Mouse (Mus musculus): ENCODE results near the gene Olfr1099. TPM values are rescaled to one million over a fixed set of nuclear protein-coding genes. Genes with fewer than 3 reads are reported as not detected.

The Olfr1099 gene
- not detected for total RNA-seq (2021)
- long read RNA-seq, experiment 1, result 0 reads
- long read RNA-seq, experiment 2, result 0 reads

GRCm38 (mm10) chr2:86960593-86960992 is at the start of gene Olfr1099:
TSS of gene Olfr1099 (minus strand) at chr2:86960693.
- no peak for DNase-seq

- DNase-seq, result no peak
Observed at GRCm38 (mm10) chr2:86998098-86998497, 37.6 kb upstream of the Olfr1099 start, which contains the start of gene Olfr1102. TSS of gene Olfr1102 (plus strand) at chr2:86998398.

- no peak for DNase-seq
Observed at GRCm38 (mm10) chr2:86991121-86991520, 30.6 kb upstream of the Olfr1099 start, which contains the start of gene Olfr1101. TSS of gene Olfr1101 (minus strand) at chr2:86991221.

DNA sequence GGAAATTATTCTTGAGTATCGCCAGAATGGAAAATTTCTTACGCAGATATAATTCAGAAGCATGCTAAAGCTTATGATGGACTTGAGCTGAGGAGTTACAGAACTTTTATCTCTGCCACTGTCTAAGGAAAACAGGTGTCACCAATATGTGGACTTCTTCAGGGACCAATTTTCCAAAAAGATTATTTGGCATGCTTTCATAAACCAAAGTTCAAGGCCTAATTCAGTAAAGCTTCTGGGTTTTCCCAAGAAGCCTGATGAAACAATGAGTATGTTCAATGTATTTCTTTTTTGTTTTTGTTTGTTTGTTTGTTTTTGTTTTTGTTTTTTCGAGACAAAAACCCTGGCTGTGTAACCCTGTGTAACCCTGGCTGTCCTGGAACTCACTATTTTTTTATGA is 19.4 kb upstream of the Olfr1099 start, which contains the start of gene Olfr1100:
Gene Olfr1100, minus strand, starts transcription at position 101 of the 400 bp plus-strand sequence.
- DNase-seq, result no peak

GRCm38 (mm10) chr2:86926557-86926956 is 33.9 kb downstream of the Olfr1099 start:
- no peak for DNase-seq

GRCm38 (mm10) chr2:86924445-86924844 is 36.0 kb downstream of the Olfr1099 start, which contains the start of gene Olfr1098:
TSS of gene Olfr1098 (minus strand) at chr2:86924545.
- no peak for DNase-seq

- no peak for DNase-seq
Observed at GRCm38 (mm10) chr2:86905647-86906046, 54.8 kb downstream of the Olfr1099 start.

Other genes starting within 250 kb of the Olfr1099 start
- not detected for gene Olfr1089, start 227.0 kb downstream of the Olfr1099 start, total RNA-seq (2021)
- gene Olfr1090, start 201.7 kb downstream of the Olfr1099 start, total RNA-seq (2021), result not detected
- not detected for gene Olfr1093, start 178.2 kb downstream of the Olfr1099 start, total RNA-seq (2021)
- not detected for gene Olfr141, start 150.7 kb downstream of the Olfr1099 start, total RNA-seq (2021)
- not detected for gene Olfr1094, start 136.0 kb downstream of the Olfr1099 start, total RNA-seq (2021)
- gene Olfr1095, start 109.0 kb downstream of the Olfr1099 start, total RNA-seq (2021), result not detected
- not detected for gene Gm13723, start 85.9 kb downstream of the Olfr1099 start, total RNA-seq (2021)
- gene Olfr1097, start 68.5 kb downstream of the Olfr1099 start, total RNA-seq (2021), result not detected
- not detected for gene Olfr1098, start 36.1 kb downstream of the Olfr1099 start, total RNA-seq (2021)
- gene Olfr1100, start 19.3 kb upstream of the Olfr1099 start, total RNA-seq (2021), result not detected
- not detected for gene Olfr1101, start 30.5 kb upstream of the Olfr1099 start, total RNA-seq (2021)
- gene Olfr1102, start 37.7 kb upstream of the Olfr1099 start, total RNA-seq (2021), result not detected
- not detected for gene Olfr1104, start 66.4 kb upstream of the Olfr1099 start, total RNA-seq (2021)
- gene Olfr1105, start 75.8 kb upstream of the Olfr1099 start, total RNA-seq (2021), result not detected
- gene Olfr1106, start 91.6 kb upstream of the Olfr1099 start, total RNA-seq (2021), result not detected
- not detected for gene Olfr1107, start 115.1 kb upstream of the Olfr1099 start, total RNA-seq (2021)
- not detected for gene Olfr1109, start 135.3 kb upstream of the Olfr1099 start, total RNA-seq (2021)
- not detected for gene Olfr259, start 153.9 kb upstream of the Olfr1099 start, total RNA-seq (2021)
- gene Olfr1110, start 179.6 kb upstream of the Olfr1099 start, total RNA-seq (2021), result not detected
- gene Olfr1111, start 191.9 kb upstream of the Olfr1099 start, total RNA-seq (2021), result not detected
- gene Olfr1112, start 227.1 kb upstream of the Olfr1099 start, total RNA-seq (2021), result not detected
- not detected for gene Olfr1113, start 248.3 kb upstream of the Olfr1099 start, total RNA-seq (2021)

Measured in heart, adult 18-20 months (tissue).